In the genomic region with DNA sequence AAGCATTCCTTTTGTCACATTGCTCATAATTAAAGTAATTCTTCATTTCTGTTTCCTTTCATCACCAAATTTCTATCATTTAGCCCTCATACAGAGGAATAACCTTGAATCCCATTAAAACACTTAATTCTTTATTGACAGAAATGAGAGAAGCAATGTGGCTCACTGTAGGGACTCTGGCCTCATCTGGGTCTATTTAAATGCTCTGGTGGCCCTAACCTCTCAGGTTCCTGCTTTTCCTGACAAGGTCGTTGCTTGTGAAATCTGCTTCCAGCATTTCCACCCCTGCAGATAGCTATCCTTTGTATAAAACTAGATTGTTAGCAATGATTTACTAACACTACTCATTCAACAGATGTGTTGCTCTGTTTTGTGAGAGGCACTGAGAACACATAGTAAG, we compare ENCODE assay signal across 23 mouse cellular contexts.
DNase-seq lines count a peak whose midpoint lies in the region; ATAC-seq lines count a peak whose summit lies in the region.
"Had no signal": no experiment of that assay in that cellular context is flagged by ENCODE, and none has a peak within 500 bp of the region (broad histone marks: within the 10 kb centered on the region; RNA-seq: fewer than 3 reads in every experiment).

No protein-coding gene starts in this region.

- no peak overlapping the region for H3K4me3 ChIP-seq in embryonic facial prominence, embryonic 12.5 days
- H3K4me3 ChIP-seq in limb, embryonic 10.5 days = no peak overlapping the region
- H3K4me3 ChIP-seq in midbrain, embryonic 10.5 days = no peak overlapping the region
- H3K4me3 ChIP-seq: embryonic facial prominence, embryonic 15.5 days; forebrain, embryonic 15.5 days; gastrocnemius, adult 2 months; hindbrain, embryonic 12.5 days; hindbrain, embryonic 15.5 days; intestine, embryonic 15.5 days had no signal

- no peak overlapping the region for H3K9ac ChIP-seq in embryonic facial prominence, embryonic 12.5 days
- H3K9ac ChIP-seq: embryonic facial prominence, embryonic 15.5 days; forebrain, embryonic 15.5 days; hindbrain, embryonic 12.5 days; hindbrain, embryonic 15.5 days; intestine, embryonic 15.5 days had no signal

- no peak overlapping the region for H3K4me2 ChIP-seq in embryonic facial prominence, embryonic 12.5 days (replicated peaks)
- H3K4me2 ChIP-seq: embryonic facial prominence, embryonic 15.5 days; forebrain, embryonic 15.5 days; heart, embryonic 11.5 days; hindbrain, embryonic 12.5 days; hindbrain, embryonic 15.5 days; intestine, embryonic 15.5 days had no signal

- WGBS in embryonic facial prominence, embryonic 12.5 days = 8% methylated on average over 1 of the region's 1 CpGs
- WGBS in limb, embryonic 10.5 days = 10% methylated on average over 1 of the region's 1 CpGs
- 67% methylated on average over 1 of the region's 1 CpGs for WGBS in midbrain, embryonic 10.5 days

- peak overlapping the region; percentile 13; the same call in 1 of the 2 replicates for H3K27ac ChIP-seq in embryonic facial prominence, embryonic 12.5 days
- H3K27ac ChIP-seq in limb, embryonic 10.5 days = peak overlapping the region; percentile 50; the same call in 1 of the 2 replicates
- no peak overlapping the region for H3K27ac ChIP-seq in midbrain, embryonic 10.5 days (replicated peaks)
- H3K27ac ChIP-seq: embryonic facial prominence, embryonic 15.5 days; forebrain, embryonic 15.5 days; gastrocnemius, adult 2 months; hindbrain, embryonic 12.5 days; hindbrain, embryonic 15.5 days; intestine, embryonic 15.5 days had no signal

- H3K27me3 ChIP-seq in embryonic facial prominence, embryonic 12.5 days = no peaks in the 10 kb centered on the region
- no peaks in the 10 kb centered on the region for H3K27me3 ChIP-seq in limb, embryonic 10.5 days (ENCODE audit: low read depth, poor library complexity, severe bottlenecking)
- no peaks in the 10 kb centered on the region for H3K27me3 ChIP-seq in midbrain, embryonic 10.5 days (ENCODE audit: low read depth, poor library complexity, severe bottlenecking)
- H3K27me3 ChIP-seq: embryonic facial prominence, embryonic 15.5 days; forebrain, embryonic 15.5 days; hindbrain, embryonic 12.5 days; hindbrain, embryonic 15.5 days; intestine, embryonic 15.5 days had no signal

- ATAC-seq in embryonic facial prominence, embryonic 12.5 days (ENCODE audit: insufficient number of reproducible peaks, insufficient read depth, low FRiP score, low TSS enrichment) = no peak
- ATAC-seq: CD4-positive, CD25-positive, alpha-beta regulatory T cell, adult 4 months; forebrain, embryonic 15.5 days; intestine, embryonic 15.5 days had no signal

- H3K36me3 ChIP-seq in embryonic facial prominence, embryonic 12.5 days = no peaks in the 10 kb centered on the region
- no peaks in the 10 kb centered on the region for H3K36me3 ChIP-seq in limb, embryonic 10.5 days
- H3K36me3 ChIP-seq in midbrain, embryonic 10.5 days = no peaks in the 10 kb centered on the region
- H3K36me3 ChIP-seq: embryonic facial prominence, embryonic 15.5 days; forebrain, embryonic 15.5 days; hindbrain, embryonic 12.5 days; hindbrain, embryonic 15.5 days; intestine, embryonic 15.5 days had no signal

- peak; percentile 31 for DNase-seq in embryo, embryonic 10.5 days (ENCODE audit: low spot score)
- peak; percentile 45 for DNase-seq in embryo, embryonic 11 days
- DNase-seq in limb, embryonic 10.5 days (ENCODE audit: low spot score) = peak; percentile 32
- no peak for DNase-seq in midbrain, embryonic 10.5 days (ENCODE audit: low spot score)
- DNase-seq in cerebellum, adult 8-10 months = no peak
- no peak for DNase-seq in frontal cortex, postnatal 36 days (ENCODE audit: low spot score in 2 of 2)
- no peak for DNase-seq in ovary, postnatal 36 days (ENCODE audit: low spot score)
- DNase-seq: adrenal gland, adult 2 months; adrenal gland, postnatal 14 days; cerebellum, adult 11-12 months; cerebellum, adult 9-10 months; cerebellum, postnatal 14 days; gastrocnemius, adult 2 months; gastrocnemius, postnatal 14 days; heart, adult 11 months had no signal

- peaks cover 7% of the 10 kb centered on the region; the same call in 1 of the 2 replicates for H3K4me1 ChIP-seq in embryonic facial prominence, embryonic 12.5 days
- peaks cover 29% of the 10 kb centered on the region for H3K4me1 ChIP-seq in limb, embryonic 10.5 days
- H3K4me1 ChIP-seq in midbrain, embryonic 10.5 days = no peaks in the 10 kb centered on the region
- H3K4me1 ChIP-seq: embryonic facial prominence, embryonic 15.5 days; forebrain, embryonic 15.5 days; hindbrain, embryonic 12.5 days; hindbrain, embryonic 15.5 days; intestine, embryonic 15.5 days had no signal

- no peaks in the 10 kb centered on the region for H3K9me3 ChIP-seq in embryonic facial prominence, embryonic 12.5 days
- no peaks in the 10 kb centered on the region for H3K9me3 ChIP-seq in limb, embryonic 10.5 days (replicated peaks)
- H3K9me3 ChIP-seq in midbrain, embryonic 10.5 days (replicated peaks) = no peaks in the 10 kb centered on the region
- H3K9me3 ChIP-seq: embryonic facial prominence, embryonic 15.5 days; forebrain, embryonic 15.5 days; hindbrain, embryonic 12.5 days; hindbrain, embryonic 15.5 days; intestine, embryonic 15.5 days had no signal

Comparison
In these comparisons a context has a peak if more than half of its experiments do, and no peak if none do; other contexts are left out.
1. DNase-seq: peak in embryo, embryonic 10.5 days (single experiment), embryo, embryonic 11 days (single experiment) and limb, embryonic 10.5 days (single experiment); none in midbrain, embryonic 10.5 days (single experiment), cerebellum, adult 8-10 months (single experiment), frontal cortex, postnatal 36 days (0 of 2) and ovary, postnatal 36 days (single experiment).